Mouse (Mus musculus) liver, postnatal 0 days (tissue): ENCODE data around the gene Myo1g.

Source experiments
- CTCF ChIP-seq: sonication (generic); IDR thresholded peaks from 2 replicates; pipeline ENCODE4 v1.5.1; 2016; ENCODE audit warnings: antibody characterized with exemption, low read depth
- EP300 ChIP-seq: IDR thresholded peaks from 2 replicates; pipeline ENCODE4 v1.6.1; 2016; ENCODE audit warnings: antibody characterized with exemption, low read depth, mild to moderate bottlenecking

DNA sequence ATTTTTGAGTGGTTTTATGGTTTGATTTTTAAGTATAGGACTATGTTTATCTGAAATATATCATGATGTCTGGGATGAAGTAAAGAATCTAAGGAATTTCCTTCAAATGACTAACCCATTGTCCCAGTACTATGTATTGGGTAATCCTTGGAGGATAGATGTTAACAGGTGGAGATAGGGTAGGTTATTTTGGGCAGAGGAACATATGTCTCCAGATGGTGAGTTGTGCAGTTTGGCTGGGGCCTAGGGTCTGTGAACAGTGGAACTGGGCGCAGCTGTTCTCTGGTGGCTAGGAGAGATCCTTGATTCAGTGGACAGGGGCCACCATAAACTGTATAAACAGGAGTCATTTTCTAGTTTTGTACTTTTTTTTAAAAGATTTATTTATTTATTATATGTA, 43.4 kb downstream of the Myo1g start:
- TF ChIP-seq EP300 = no peak
- no peak for TF ChIP-seq CTCF
